Mouse (Mus musculus): Measurements from ENCODE around the gene Shisal1. TPM values are rescaled to one million over a fixed set of nuclear protein-coding genes. Genes with fewer than 3 reads are reported as not detected.

Gene Shisal1
- 7.8 and 8.3 TPM in 2 replicates for polyA plus RNA-seq (2014; fragmentation: Nextera tagmentation; extraction: Ambion mirVana)

DNA sequence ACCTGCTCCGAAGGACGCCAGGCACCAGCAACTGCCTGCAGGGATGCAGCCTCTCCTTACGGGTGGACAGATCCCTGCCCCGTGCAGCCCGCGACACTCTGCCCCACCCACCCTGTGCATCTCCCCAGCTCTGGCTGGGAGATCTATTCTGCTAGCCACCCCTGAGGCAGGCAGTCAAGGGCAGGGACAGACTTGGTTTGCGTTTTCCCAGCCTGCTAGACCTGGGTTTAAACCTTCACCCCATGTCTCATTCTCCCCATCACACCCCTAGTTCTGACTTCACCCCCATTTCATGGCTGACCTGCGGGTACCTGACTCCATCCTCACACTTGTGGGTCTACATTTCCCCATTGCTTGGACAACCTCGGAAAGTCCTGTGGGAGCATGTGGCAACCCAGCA, at the start of gene Shisal1:
Shisal1 (minus strand) TSS at position 101 of the 400 bp plus-strand sequence.
- peaks cover 40% of the 10 kb centered on the region for H3K4me1 ChIP-seq (ENCODE audit: control insufficient read depth, insufficient read depth, low read length)
- H3K27me3 ChIP-seq (ENCODE audit: control insufficient read depth, insufficient read depth, low read length) = peaks cover 10% of the 10 kb centered on the region
- peak within 1 kb of the TSS; percentile 93 for H3K4me2 ChIP-seq
- H3K4me3 ChIP-seq (ENCODE audit: low read depth, low read length) = peak within 1 kb of the TSS; percentile 64
- peak within 1 kb of the TSS; percentile 89 for H3K9ac ChIP-seq (ENCODE audit: low read length)
- no peaks in the 10 kb centered on the region for H3K9me3 ChIP-seq (ENCODE audit: control insufficient read depth, low read length)
- ATAC-seq (ENCODE audit: low FRiP score) = no peak
- peak within 1 kb of the TSS; percentile 30; the same call in 1 of the 2 replicates for H3K27ac ChIP-seq (ENCODE audit: low read depth, low read length)
- no peak for DNase-seq (ENCODE audit: low spot score, missing footprints)
- H3K36me3 ChIP-seq (ENCODE audit: control insufficient read depth, insufficient read depth, low read length) = no peaks in the 10 kb centered on the region
- 17% methylated on average over 7 of the region's 9 CpGs for WGBS

- 70% methylated on average over 7 of the region's 7 CpGs for WGBS
- Histone ChIP-seq H3K9ac (ENCODE audit: low read length) (no peak overlapping the region), H3K4me1 (ENCODE audit: control insufficient read depth, insufficient read depth, low read length) (peaks cover 15% of the 10 kb centered on the region), H3K36me3 (ENCODE audit: control insufficient read depth, insufficient read depth, low read length) (no peaks in the 10 kb centered on the region), H3K27ac (ENCODE audit: low read depth, low read length) (no peak overlapping the region), H3K9me3 (ENCODE audit: control insufficient read depth, low read length) (no peaks in the 10 kb centered on the region), H3K4me2 (no peak overlapping the region), H3K27me3 (ENCODE audit: control insufficient read depth, insufficient read depth, low read length) (no peaks in the 10 kb centered on the region), H3K4me3 (ENCODE audit: low read depth, low read length) (no peak overlapping the region)
- no peak for DNase-seq (ENCODE audit: low spot score, missing footprints)
- no peak for ATAC-seq (ENCODE audit: low FRiP score)
Measured at GRCm38 (mm10) chr15:84490486-84490885, 43.6 kb upstream of the Shisal1 start.

DNA sequence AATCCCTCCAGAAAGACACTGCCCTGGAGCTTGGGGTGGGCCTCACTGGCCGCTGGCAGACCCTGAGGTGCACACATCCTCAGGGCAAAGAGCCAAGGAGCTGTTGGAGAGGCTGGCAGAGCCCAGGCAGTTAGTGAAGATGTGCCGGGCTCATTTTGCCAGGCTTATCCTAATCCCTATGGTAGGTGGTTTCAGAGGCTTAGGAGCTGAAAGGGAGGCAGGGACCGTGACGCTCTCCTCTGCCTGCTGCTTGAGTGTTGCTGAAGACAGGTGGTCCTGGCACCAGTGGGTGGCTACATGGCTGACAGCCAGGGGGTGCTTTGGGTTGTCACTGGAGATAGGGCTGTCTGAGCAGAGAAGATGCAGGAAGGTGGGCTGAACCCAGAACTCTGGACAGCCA, 37.4 kb upstream of the Shisal1 start:
- ATAC-seq (ENCODE audit: low FRiP score) (no peak), DNase-seq (ENCODE audit: low spot score, missing footprints) (no peak)
- WGBS = 25% methylated on average over 4 of the region's 4 CpGs
- H3K9me3 ChIP-seq (ENCODE audit: control insufficient read depth, low read length) = no peaks in the 10 kb centered on the region
- no peaks in the 10 kb centered on the region; the same call in 1 of the 2 replicates for H3K27me3 ChIP-seq (ENCODE audit: control insufficient read depth, insufficient read depth, low read length)
- H3K36me3 ChIP-seq (ENCODE audit: control insufficient read depth, insufficient read depth, low read length) = no peaks in the 10 kb centered on the region
- no peak overlapping the region for H3K27ac ChIP-seq (ENCODE audit: low read depth, low read length)
- no peak overlapping the region for H3K9ac ChIP-seq (ENCODE audit: low read length)
- H3K4me3 ChIP-seq (ENCODE audit: low read depth, low read length) = no peak overlapping the region
- H3K4me2 ChIP-seq = no peak overlapping the region
- H3K4me1 ChIP-seq (ENCODE audit: control insufficient read depth, insufficient read depth, low read length) = peaks cover 7% of the 10 kb centered on the region

- Histone ChIP-seq H3K9ac (ENCODE audit: low read length) (no peak overlapping the region), H3K36me3 (ENCODE audit: control insufficient read depth, insufficient read depth, low read length) (no peaks in the 10 kb centered on the region), H3K4me3 (ENCODE audit: low read depth, low read length) (no peak overlapping the region), H3K9me3 (ENCODE audit: control insufficient read depth, low read length) (no peaks in the 10 kb centered on the region), H3K4me1 (ENCODE audit: control insufficient read depth, insufficient read depth, low read length) (peaks cover 7% of the 10 kb centered on the region), H3K27me3 (ENCODE audit: control insufficient read depth, insufficient read depth, low read length) (no peaks in the 10 kb centered on the region; the same call in 1 of the 2 replicates), H3K4me2 (no peak overlapping the region), H3K27ac (ENCODE audit: low read depth, low read length) (no peak overlapping the region)
- DNase-seq (ENCODE audit: low spot score, missing footprints) = no peak
- WGBS = 66% methylated on average over 5 of the region's 5 CpGs
- ATAC-seq (ENCODE audit: low FRiP score) = no peak
Measured at GRCm38 (mm10) chr15:84483622-84484021, 36.7 kb upstream of the Shisal1 start.

DNA sequence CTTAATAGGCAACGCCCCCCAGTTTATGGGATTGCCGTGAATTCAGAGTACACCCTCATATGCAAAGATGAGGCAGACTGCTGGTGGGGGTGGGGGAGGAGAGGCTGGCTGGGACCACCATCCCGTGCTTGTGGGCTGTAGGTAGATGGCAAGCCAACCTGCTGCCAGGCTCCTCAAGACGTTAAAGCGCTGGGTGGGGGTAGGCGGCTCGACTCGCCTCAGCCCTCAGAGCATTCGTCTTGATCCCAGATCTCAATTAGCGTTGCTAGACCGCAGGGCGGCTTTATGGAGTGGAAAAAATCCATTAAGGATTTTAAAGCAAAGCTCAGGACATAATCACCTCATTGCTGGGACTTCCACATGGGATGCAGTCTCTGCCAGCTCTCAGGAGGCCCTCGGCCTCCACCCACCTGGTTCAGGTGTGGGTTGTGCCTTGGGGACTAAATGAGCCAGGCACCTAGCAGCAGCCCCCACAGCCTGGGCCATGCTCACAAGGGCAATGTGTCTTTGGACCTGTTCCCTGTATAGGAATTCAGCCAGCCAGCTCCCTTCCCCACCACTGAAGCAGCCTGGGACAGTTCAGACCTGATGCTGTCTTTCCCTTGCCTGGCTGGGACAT, 34.5 kb upstream of the Shisal1 start:
- H3K4me1 ChIP-seq (ENCODE audit: control insufficient read depth, insufficient read depth, low read length) = no peaks in the 10 kb centered on the region; the same call in 1 of the 2 replicates
- DNase-seq (ENCODE audit: low spot score, missing footprints) (no peak), ATAC-seq (ENCODE audit: low FRiP score) (no peak)
- H3K27ac ChIP-seq (ENCODE audit: low read depth, low read length) = no peak overlapping the region
- H3K9ac ChIP-seq (ENCODE audit: low read length) = no peak overlapping the region
- no peak overlapping the region for H3K4me2 ChIP-seq
- H3K36me3 ChIP-seq (ENCODE audit: control insufficient read depth, insufficient read depth, low read length) = no peaks in the 10 kb centered on the region
- H3K27me3 ChIP-seq (ENCODE audit: control insufficient read depth, insufficient read depth, low read length) = no peaks in the 10 kb centered on the region; the same call in 1 of the 2 replicates
- WGBS = 53% methylated on average over 13 of the region's 13 CpGs
- no peak overlapping the region for H3K4me3 ChIP-seq (ENCODE audit: low read depth, low read length)
- no peaks in the 10 kb centered on the region for H3K9me3 ChIP-seq (ENCODE audit: control insufficient read depth, low read length)

GRCm38 (mm10) chr15:84469391-84469790, 22.5 kb upstream of the Shisal1 start:
- Histone ChIP-seq H3K36me3 (ENCODE audit: control insufficient read depth, insufficient read depth, low read length) (no peaks in the 10 kb centered on the region), H3K27ac (ENCODE audit: low read depth, low read length) (no peak overlapping the region), H3K4me3 (ENCODE audit: low read depth, low read length) (no peak overlapping the region), H3K27me3 (ENCODE audit: control insufficient read depth, insufficient read depth, low read length) (no peaks in the 10 kb centered on the region), H3K9me3 (ENCODE audit: control insufficient read depth, low read length) (no peaks in the 10 kb centered on the region), H3K9ac (ENCODE audit: low read length) (no peak overlapping the region), H3K4me1 (ENCODE audit: control insufficient read depth, insufficient read depth, low read length) (peaks cover 11% of the 10 kb centered on the region; the same call in 1 of the 2 replicates), H3K4me2 (no peak overlapping the region)
- no peak for DNase-seq (ENCODE audit: low spot score, missing footprints)
- 44% methylated on average over 8 of the region's 8 CpGs for WGBS
- no peak for ATAC-seq (ENCODE audit: low FRiP score)

- H3K36me3 ChIP-seq (ENCODE audit: control insufficient read depth, insufficient read depth, low read length) = no peaks in the 10 kb centered on the region
- H3K4me2 ChIP-seq = no peak overlapping the region
- no peaks in the 10 kb centered on the region for H3K27me3 ChIP-seq (ENCODE audit: control insufficient read depth, insufficient read depth, low read length)
- no peak overlapping the region for H3K9ac ChIP-seq (ENCODE audit: low read length)
- WGBS = 35% methylated on average over 5 of the region's 5 CpGs
- no peak overlapping the region for H3K4me3 ChIP-seq (ENCODE audit: low read depth, low read length)
- peaks cover 11% of the 10 kb centered on the region; the same call in 1 of the 2 replicates for H3K4me1 ChIP-seq (ENCODE audit: control insufficient read depth, insufficient read depth, low read length)
- no peak for DNase-seq (ENCODE audit: low spot score, missing footprints)
- no peak overlapping the region for H3K27ac ChIP-seq (ENCODE audit: low read depth, low read length)
- no peak for ATAC-seq (ENCODE audit: low FRiP score)
- no peaks in the 10 kb centered on the region for H3K9me3 ChIP-seq (ENCODE audit: control insufficient read depth, low read length)
Measured at GRCm38 (mm10) chr15:84467761-84468160, 20.9 kb upstream of the Shisal1 start.

DNA sequence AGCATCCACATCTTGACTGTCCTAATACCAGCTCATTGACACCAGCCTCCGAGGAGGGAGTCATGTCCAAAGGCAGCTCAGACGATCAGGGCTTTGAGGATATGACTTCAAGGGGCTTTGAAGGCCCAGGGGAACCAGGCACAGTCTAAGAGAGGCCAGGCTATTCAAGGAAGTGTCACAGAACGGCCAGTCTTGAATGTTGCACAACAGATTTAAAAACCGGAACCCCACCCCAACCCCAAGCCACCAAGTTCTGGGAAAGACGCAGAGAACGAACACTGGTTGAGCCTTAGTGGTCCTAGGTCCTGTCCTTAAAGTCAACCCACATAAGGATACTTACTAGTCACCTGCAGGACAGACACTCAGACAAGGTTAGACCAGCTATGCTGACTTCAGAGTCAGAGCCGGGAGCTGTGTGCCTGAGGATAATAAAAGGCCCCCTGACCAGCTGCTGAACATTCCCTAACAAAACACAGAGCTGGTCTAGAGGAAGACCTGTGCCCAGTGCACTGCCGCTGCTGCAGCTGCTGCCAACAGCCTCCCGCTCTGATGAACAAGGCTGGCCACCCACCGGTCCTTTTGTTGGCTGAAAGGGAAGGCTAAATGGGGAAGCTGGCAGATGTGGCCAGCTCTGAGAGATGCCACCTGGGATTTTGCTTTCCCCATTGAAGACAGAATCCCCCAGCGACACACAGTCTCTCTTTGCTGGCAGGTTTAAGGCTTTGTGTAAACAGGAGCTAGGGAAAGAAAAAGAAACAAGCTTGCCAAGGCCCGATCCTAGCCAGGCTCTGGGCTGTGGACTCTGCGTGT, 19.8 kb upstream of the Shisal1 start:
- Histone ChIP-seq H3K27me3 (ENCODE audit: control insufficient read depth, insufficient read depth, low read length) (no peaks in the 10 kb centered on the region), H3K9me3 (ENCODE audit: control insufficient read depth, low read length) (no peaks in the 10 kb centered on the region), H3K9ac (ENCODE audit: low read length) (no peak overlapping the region), H3K27ac (ENCODE audit: low read depth, low read length) (no peak overlapping the region), H3K36me3 (ENCODE audit: control insufficient read depth, insufficient read depth, low read length) (no peaks in the 10 kb centered on the region), H3K4me3 (ENCODE audit: low read depth, low read length) (no peak overlapping the region), H3K4me1 (ENCODE audit: control insufficient read depth, insufficient read depth, low read length) (peaks cover 11% of the 10 kb centered on the region; the same call in 1 of the 2 replicates), H3K4me2 (no peak overlapping the region)
- ATAC-seq (ENCODE audit: low FRiP score) = 0 out of 2 replicates have a peak, but pooled peaks have one; percentile 27
- WGBS = 33% methylated on average over 13 of the region's 13 CpGs
- peak; percentile 91 for DNase-seq (ENCODE audit: low spot score, missing footprints)

DNA sequence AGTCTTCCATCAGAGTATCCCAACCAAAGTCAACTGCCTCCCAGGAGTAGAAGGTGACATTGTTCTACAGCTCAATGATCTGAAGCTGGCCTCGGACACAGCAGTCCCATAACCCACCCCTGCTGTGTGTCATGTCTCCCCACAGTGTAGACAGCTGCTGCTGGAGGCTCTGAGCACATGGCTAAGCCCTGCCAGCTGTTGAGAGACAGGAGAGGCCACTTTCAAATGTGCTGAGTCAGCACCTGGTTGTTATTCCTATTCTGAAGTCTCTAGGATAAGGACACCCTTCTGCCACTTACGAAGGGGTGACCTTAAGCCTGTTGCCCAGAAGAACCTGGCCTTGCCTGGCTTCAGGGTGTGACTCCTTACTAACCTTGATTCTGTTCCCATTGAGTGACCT, 14.5 kb upstream of the Shisal1 start:
- ATAC-seq (ENCODE audit: low FRiP score) (no peak), DNase-seq (ENCODE audit: low spot score, missing footprints) (no peak)
- no peaks in the 10 kb centered on the region for H3K27me3 ChIP-seq (ENCODE audit: control insufficient read depth, insufficient read depth, low read length)
- H3K9ac ChIP-seq (ENCODE audit: low read length) = no peak overlapping the region
- no peaks in the 10 kb centered on the region for H3K9me3 ChIP-seq (ENCODE audit: control insufficient read depth, low read length)
- H3K4me1 ChIP-seq (ENCODE audit: control insufficient read depth, insufficient read depth, low read length) = peaks cover 3% of the 10 kb centered on the region; the same call in 1 of the 2 replicates
- no peaks in the 10 kb centered on the region for H3K36me3 ChIP-seq (ENCODE audit: control insufficient read depth, insufficient read depth, low read length)
- no peak overlapping the region for H3K4me2 ChIP-seq
- WGBS = 75% methylated on average over 2 of the region's 2 CpGs
- H3K4me3 ChIP-seq (ENCODE audit: low read depth, low read length) = no peak overlapping the region
- H3K27ac ChIP-seq (ENCODE audit: low read depth, low read length) = no peak overlapping the region
